Mouse (Mus musculus) hindlimb bud, embryonic 11.5 days (tissue): ENCODE measurements around the gene Dhrs1.
A peak's percentile ranks its signal among the peaks of the same experiment; 100 is the strongest.

ENCODE experiments used
- DNase-seq: peaks from one replicate; pipeline ENCODE4 v3.0.0-alpha.2; 2012; ENCODE audit warnings: low read depth, low spot score; ENCODE audit errors: extremely low spot score

Dhrs1 gene

GRCm38 (mm10) chr14:55722438-55722945, 23.0 kb downstream of the Dhrs1 start:
- DNase-seq = no peak

- DNase-seq = peak; percentile 80
Observed at GRCm38 (mm10) chr14:55721700-55722437, 23.6 kb downstream of the Dhrs1 start, which contains the start of gene Rabggta. Gene Rabggta, minus strand, starts transcription at chr14:55722263.

- DNase-seq = no peak
Observed at GRCm38 (mm10) chr14:55721076-55721475, 24.4 kb downstream of the Dhrs1 start.

- no peak for DNase-seq
Observed at GRCm38 (mm10) chr14:55720666-55721065, 24.8 kb downstream of the Dhrs1 start.

- DNase-seq = no peak
Observed at GRCm38 (mm10) chr14:55719737-55720136, 25.8 kb downstream of the Dhrs1 start.

- no peak for DNase-seq
Observed at GRCm38 (mm10) chr14:55716884-55717283, 28.6 kb downstream of the Dhrs1 start.

GRCm38 (mm10) chr14:55716271-55716670, 29.2 kb downstream of the Dhrs1 start:
- DNase-seq = no peak

GRCm38 (mm10) chr14:55714893-55715292, 30.6 kb downstream of the Dhrs1 start:
- DNase-seq = no peak

- no peak for DNase-seq
Observed at GRCm38 (mm10) chr14:55713729-55714122, 31.8 kb downstream of the Dhrs1 start, which contains the start of gene Tgm1. Gene Tgm1, minus strand, starts transcription at chr14:55713926.

GRCm38 (mm10) chr14:55713007-55713728, 32.3 kb downstream of the Dhrs1 start:
- no peak for DNase-seq

GRCm38 (mm10) chr14:55711786-55712185, 33.7 kb downstream of the Dhrs1 start:
- DNase-seq = no peak

GRCm38 (mm10) chr14:55709509-55709908, 36.0 kb downstream of the Dhrs1 start:
- DNase-seq = no peak

- DNase-seq = no peak
Observed at GRCm38 (mm10) chr14:55707397-55707796, 38.1 kb downstream of the Dhrs1 start.

- no peak for DNase-seq
Observed at GRCm38 (mm10) chr14:55706051-55706600, 39.4 kb downstream of the Dhrs1 start.

- no peak for DNase-seq
Observed at GRCm38 (mm10) chr14:55702761-55703160, 42.7 kb downstream of the Dhrs1 start.

- no peak for DNase-seq
Observed at GRCm38 (mm10) chr14:55701131-55701530, 44.4 kb downstream of the Dhrs1 start.

GRCm38 (mm10) chr14:55697226-55697625, 48.3 kb downstream of the Dhrs1 start:
- DNase-seq = no peak

- DNase-seq = no peak
Observed at GRCm38 (mm10) chr14:55689433-55689832, 56.1 kb downstream of the Dhrs1 start.
